Mouse (Mus musculus): ENCODE measurements around the gene Rad23a. TPM values are rescaled to one million over a fixed set of nuclear protein-coding genes. Genes with fewer than 3 reads are reported as not detected.
"Not testable (repeated sequence)": the region's sequence is repeated elsewhere in the genome, so short reads cannot be mapped to it uniquely, and the experiment has no call there.

Rad23a gene
- polyA plus RNA-seq, 1 experiment, result 47.5 TPM

GRCm38 (mm10) chr8:84832759-84833742 lies 7.4 kb downstream of the Rad23a start:
- 34% methylated on average over 10 of the region's 10 CpGs for WGBS
- Histone ChIP-seq H3K36me3 (ENCODE audit: control insufficient read depth, insufficient read depth, low read length) (peaks cover 38% of the 10 kb centered on the region), H3K27me3 (ENCODE audit: control insufficient read depth, insufficient read depth, low read length) (no peaks in the 10 kb centered on the region), H3K4me3 (ENCODE audit: low read depth, low read length) (peak overlapping the region; percentile 99), H3K4me1 (ENCODE audit: control insufficient read depth, insufficient read depth, insufficient read length, low read length) (peaks cover 3% of the 10 kb centered on the region; the same call in 1 of the 2 replicates), H3K27ac (ENCODE audit: insufficient read depth, low read depth, low read length) (0 out of 2 replicates have a peak overlapping the region, but pooled peaks have one; percentile 12)
- TF ChIP-seq CTCF (IDR thresholded peaks at IDR 0.05; ENCODE audit: extremely low read depth, insufficient read length, insufficient replicate concordance, low read depth, low read length) (no peak), POLR2A (IDR thresholded peaks at IDR 0.05; ENCODE audit: low read depth, low read length) (no peak)

GRCm38 (mm10) chr8:84832034-84832717 lies 8.3 kb downstream of the Rad23a start:
- H3K36me3 ChIP-seq (ENCODE audit: control insufficient read depth, insufficient read depth, low read length), result peaks cover 29% of the 10 kb centered on the region
- peak overlapping the region; percentile 67 for H3K27ac ChIP-seq (ENCODE audit: insufficient read depth, low read depth, low read length)
- TF ChIP-seq POLR2A (IDR thresholded peaks at IDR 0.05; ENCODE audit: low read depth, low read length), result peak; percentile 80; the same call in 1 of the 2 replicates
- TF ChIP-seq CTCF (IDR thresholded peaks at IDR 0.05; ENCODE audit: extremely low read depth, insufficient read length, insufficient replicate concordance, low read depth, low read length), result no peak
- H3K4me1 ChIP-seq (ENCODE audit: control insufficient read depth, insufficient read depth, insufficient read length, low read length), result peaks cover 3% of the 10 kb centered on the region; the same call in 1 of the 2 replicates
- WGBS, result 1% methylated on average over 59 of the region's 59 CpGs
- no peaks in the 10 kb centered on the region for H3K27me3 ChIP-seq (ENCODE audit: control insufficient read depth, insufficient read depth, low read length)
- peak overlapping the region; percentile 99 for H3K4me3 ChIP-seq (ENCODE audit: low read depth, low read length)

- Histone ChIP-seq H3K27ac (ENCODE audit: insufficient read depth, low read depth, low read length) (peak within 1 kb of the TSS; percentile 67), H3K36me3 (ENCODE audit: control insufficient read depth, insufficient read depth, low read length) (peaks cover 24% of the 10 kb centered on the region), H3K4me3 (ENCODE audit: low read depth, low read length) (peak within 1 kb of the TSS; percentile 99), H3K27me3 (ENCODE audit: control insufficient read depth, insufficient read depth, low read length) (no peaks in the 10 kb centered on the region), H3K4me1 (ENCODE audit: control insufficient read depth, insufficient read depth, insufficient read length, low read length) (peaks cover 3% of the 10 kb centered on the region; the same call in 1 of the 2 replicates)
- 41% methylated on average over 11 of the region's 11 CpGs for WGBS
- no peak for TF ChIP-seq POLR2A (IDR thresholded peaks at IDR 0.05; ENCODE audit: low read depth, low read length)
- TF ChIP-seq CTCF (IDR thresholded peaks at IDR 0.05; ENCODE audit: extremely low read depth, insufficient read length, insufficient replicate concordance, low read depth, low read length), result peak; percentile 38; the same call in 1 of the 2 replicates
Measured at GRCm38 (mm10) chr8:84831490-84831889, 9.0 kb downstream of the Rad23a start, which contains the start of gene Gadd45gip1. Gene Gadd45gip1 (plus strand): TSS chr8:84831522.

DNA sequence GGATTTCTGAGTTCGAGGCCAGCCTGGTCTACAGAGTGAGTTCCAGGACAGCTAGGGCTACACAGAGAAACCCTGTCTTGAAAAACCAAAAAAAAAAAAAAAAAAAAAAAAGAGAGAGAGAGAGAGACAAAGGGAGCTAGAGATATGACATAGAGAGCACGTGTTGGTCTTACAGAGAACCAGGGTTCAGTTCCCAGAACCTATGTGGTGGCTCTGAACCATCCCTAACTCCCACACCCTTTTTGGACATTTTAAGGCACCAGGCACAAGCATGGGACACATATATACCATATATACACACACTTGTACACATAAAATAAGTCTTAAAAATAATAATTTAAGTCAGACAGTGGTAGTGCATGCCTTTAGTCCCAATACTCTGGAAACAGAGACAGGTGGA lies 13.9 kb downstream of the Rad23a start:
- not testable (repeated sequence) for H3K36me3 ChIP-seq (ENCODE audit: control insufficient read depth, insufficient read depth, low read length); H3K27ac ChIP-seq (ENCODE audit: insufficient read depth, low read depth, low read length); H3K27me3 ChIP-seq (ENCODE audit: control insufficient read depth, insufficient read depth, low read length); H3K4me1 ChIP-seq (ENCODE audit: control insufficient read depth, insufficient read depth, insufficient read length, low read length); H3K4me3 ChIP-seq (ENCODE audit: low read depth, low read length)
- WGBS, result 77% methylated on average over 2 of the region's 2 CpGs

GRCm38 (mm10) chr8:84825636-84826035 lies 14.8 kb downstream of the Rad23a start:
- Histone ChIP-seq H3K4me3 (ENCODE audit: low read depth, low read length) (no peak overlapping the region), H3K4me1 (ENCODE audit: control insufficient read depth, insufficient read depth, insufficient read length, low read length) (peaks cover 4% of the 10 kb centered on the region), H3K27me3 (ENCODE audit: control insufficient read depth, insufficient read depth, low read length) (no peaks in the 10 kb centered on the region), H3K36me3 (ENCODE audit: control insufficient read depth, insufficient read depth, low read length) (no peaks in the 10 kb centered on the region), H3K27ac (ENCODE audit: insufficient read depth, low read depth, low read length) (peak overlapping the region; percentile 31; the same call in 1 of the 2 replicates)
- TF ChIP-seq POLR2A (IDR thresholded peaks at IDR 0.05; ENCODE audit: low read depth, low read length) (no peak), CTCF (IDR thresholded peaks at IDR 0.05; ENCODE audit: extremely low read depth, insufficient read length, insufficient replicate concordance, low read depth, low read length) (no peak)
- WGBS, result 57% methylated on average over 4 of the region's 4 CpGs

GRCm38 (mm10) chr8:84823653-84824052 lies 16.8 kb downstream of the Rad23a start:
- 1% methylated on average over 18 of the region's 18 CpGs for WGBS
- no peaks in the 10 kb centered on the region for H3K27me3 ChIP-seq (ENCODE audit: control insufficient read depth, insufficient read depth, low read length)
- H3K4me3 ChIP-seq (ENCODE audit: low read depth, low read length), result no peak overlapping the region
- H3K4me1 ChIP-seq (ENCODE audit: control insufficient read depth, insufficient read depth, insufficient read length, low read length), result peaks cover 4% of the 10 kb centered on the region
- H3K36me3 ChIP-seq (ENCODE audit: control insufficient read depth, insufficient read depth, low read length), result no peaks in the 10 kb centered on the region
- peak; percentile 79 for TF ChIP-seq CTCF (IDR thresholded peaks at IDR 0.05; ENCODE audit: extremely low read depth, insufficient read length, insufficient replicate concordance, low read depth, low read length)
- TF ChIP-seq POLR2A (IDR thresholded peaks at IDR 0.05; ENCODE audit: low read depth, low read length), result no peak
- no peak overlapping the region for H3K27ac ChIP-seq (ENCODE audit: insufficient read depth, low read depth, low read length)

GRCm38 (mm10) chr8:84822723-84823122 lies 17.7 kb downstream of the Rad23a start, which contains the start of gene Dand5:
Gene Dand5 (minus strand): TSS chr8:84822823.
- no peaks in the 10 kb centered on the region for H3K27me3 ChIP-seq (ENCODE audit: control insufficient read depth, insufficient read depth, low read length)
- peaks cover 4% of the 10 kb centered on the region for H3K4me1 ChIP-seq (ENCODE audit: control insufficient read depth, insufficient read depth, insufficient read length, low read length)
- H3K4me3 ChIP-seq (ENCODE audit: low read depth, low read length), result no peak within 1 kb of the TSS
- TF ChIP-seq POLR2A (IDR thresholded peaks at IDR 0.05; ENCODE audit: low read depth, low read length), result no peak
- TF ChIP-seq CTCF (IDR thresholded peaks at IDR 0.05; ENCODE audit: extremely low read depth, insufficient read length, insufficient replicate concordance, low read depth, low read length), result no peak
- 76% methylated on average over 3 of the region's 3 CpGs for WGBS
- H3K36me3 ChIP-seq (ENCODE audit: control insufficient read depth, insufficient read depth, low read length), result no peaks in the 10 kb centered on the region
- H3K27ac ChIP-seq (ENCODE audit: insufficient read depth, low read depth, low read length), result no peak within 1 kb of the TSS
